Mouse (Mus musculus) adipocyte (in vitro differentiated cells): ENCODE measurements around the gene Isoc2a.

Source experiments
- DNase-seq: peaks from one replicate; pipeline ENCODE4 v3.0.0-alpha.2; 2016; ENCODE audit warnings: low spot score

Isoc2a gene

GRCm38 (mm10) chr7:4918681-4919080, 41.7 kb downstream of the Isoc2a start:
- DNase-seq = no peak

- no peak for DNase-seq
These were observed 42.1 kb downstream of the Isoc2a start for GRCm38 (mm10) chr7:4919096-4919495.

- DNase-seq = no peak
These were observed 43.0 kb downstream of the Isoc2a start for GRCm38 (mm10) chr7:4919971-4920370.

- no peak for DNase-seq
These were observed 43.5 kb downstream of the Isoc2a start for GRCm38 (mm10) chr7:4920496-4920895.

GRCm38 (mm10) chr7:4920976-4921823, 44.2 kb downstream of the Isoc2a start:
- no peak for DNase-seq

- DNase-seq = no peak
These were observed 45.0 kb downstream of the Isoc2a start, which contains the start of gene Nat14 for GRCm38 (mm10) chr7:4921824-4922482. Gene Nat14, plus strand, starts transcription at chr7:4922028.

- no peak for DNase-seq
These were observed 45.6 kb downstream of the Isoc2a start for GRCm38 (mm10) chr7:4922508-4922907.

- DNase-seq = no peak
These were observed 46.1 kb downstream of the Isoc2a start for GRCm38 (mm10) chr7:4922931-4923565.

- DNase-seq = peak; percentile 25
These were observed 46.8 kb downstream of the Isoc2a start for GRCm38 (mm10) chr7:4923586-4924364.

- DNase-seq = peak; percentile 43
These were observed 47.5 kb downstream of the Isoc2a start for GRCm38 (mm10) chr7:4924483-4924882.

GRCm38 (mm10) chr7:4924891-4925301, 47.9 kb downstream of the Isoc2a start:
- DNase-seq = peak; percentile 58

GRCm38 (mm10) chr7:4925441-4926381, 48.8 kb downstream of the Isoc2a start, which contains the start of gene Ssc5d:
Gene Ssc5d, plus strand, starts transcription at chr7:4925785.
- DNase-seq = peak; percentile 55

GRCm38 (mm10) chr7:4926849-4927248, 49.9 kb downstream of the Isoc2a start:
- DNase-seq = no peak

- no peak for DNase-seq
These were observed 50.8 kb downstream of the Isoc2a start for GRCm38 (mm10) chr7:4927711-4928110.

- no peak for DNase-seq
These were observed 51.4 kb downstream of the Isoc2a start for GRCm38 (mm10) chr7:4928323-4928722.

GRCm38 (mm10) chr7:4933103-4933502, 56.1 kb downstream of the Isoc2a start:
- DNase-seq = no peak

GRCm38 (mm10) chr7:4934160-4934914, 57.4 kb downstream of the Isoc2a start:
- no peak for DNase-seq

- DNase-seq = no peak
These were observed 59.9 kb downstream of the Isoc2a start for GRCm38 (mm10) chr7:4936832-4937231.

GRCm38 (mm10) chr7:4937392-4937791, 60.4 kb downstream of the Isoc2a start:
- DNase-seq = no peak

- DNase-seq = peak; percentile 52
These were observed 61.5 kb downstream of the Isoc2a start for GRCm38 (mm10) chr7:4938456-4938855.
